Mouse (Mus musculus) thymus, adult 2 months (tissue): Measurements from ENCODE around the gene Mipol1. TPM values are rescaled to one million over a fixed set of nuclear protein-coding genes. Genes with fewer than 3 reads are reported as not detected.

Experiments used
- DNase-seq: peaks from one replicate; pipeline ENCODE4 v3.0.0; 2021
- H3K27ac ChIP-seq: fragments of 200-500 bp; 2 replicates; pipeline ENCODE4 v1.5.1; 2012; ENCODE audit warnings: low read length, control low read depth; ENCODE audit not compliant: control insufficient read depth, insufficient read depth
- H3K27me3 ChIP-seq: fragments of 200-500 bp; 2 replicates; pipeline ENCODE4 v1.6.1; 2012; ENCODE audit warnings: mild to moderate bottlenecking, low read length, moderate library complexity, mixed read lengths; ENCODE audit not compliant: control insufficient read depth, insufficient read depth
- H3K36me3 ChIP-seq: fragments of 200-500 bp; 2 replicates; pipeline ENCODE4 v1.6.1; 2012; ENCODE audit warnings: mild to moderate bottlenecking, low read length, moderate library complexity; ENCODE audit not compliant: control insufficient read depth, insufficient read depth
- H3K4me1 ChIP-seq: fragments of 200-500 bp; replicated peaks from 2 replicates; pipeline ENCODE4 v1.6.1; 2012; ENCODE audit warnings: low read length; ENCODE audit not compliant: control insufficient read depth, insufficient read depth
- H3K4me3 ChIP-seq: fragments of 200-500 bp; 2 replicates; pipeline ENCODE4 v1.5.1; 2012; ENCODE audit warnings: mild to moderate bottlenecking, low read length, control low read depth, moderate library complexity; ENCODE audit not compliant: control insufficient read depth, insufficient read depth
- CTCF ChIP-seq: fragments of 200-500 bp; IDR thresholded peaks from 2 replicates; pipeline ENCODE4 v1.5.1; 2012; ENCODE audit warnings: mild to moderate bottlenecking, control low read depth, low read length, moderate library complexity, borderline replicate concordance; ENCODE audit not compliant: control insufficient read depth, poor library complexity, insufficient read depth; ENCODE audit errors: extremely low read depth
- POLR2A ChIP-seq: fragments of 200-500 bp; IDR thresholded peaks from 2 replicates; pipeline ENCODE4 v1.6.1; 2012; ENCODE audit warnings: mild to moderate bottlenecking, low read length, control low read depth, moderate library complexity; ENCODE audit not compliant: control insufficient read depth, poor library complexity, insufficient read depth; ENCODE audit errors: extremely low read depth
- WGBS: fragments of 180-500 bp; shearing (Covaris S2); methylation state at CpG from one replicate; pipeline ENCODE4 v1.1.7; 2018; 5-methylcytosine and 5-hydroxymethylcytosine counted together
- polyA plus RNA-seq: library from polyadenylated mRNA; depleted of rRNA; stranded (reverse); fragments of >200 nt; gene quantifications from 2 replicates; pipeline ENCODE4 v1.2.3, GENCODE M21; 2012; rRNA removed

Gene Mipol1
- polyA plus RNA-seq, 1 experiment: 1.5 TPM

DNA sequence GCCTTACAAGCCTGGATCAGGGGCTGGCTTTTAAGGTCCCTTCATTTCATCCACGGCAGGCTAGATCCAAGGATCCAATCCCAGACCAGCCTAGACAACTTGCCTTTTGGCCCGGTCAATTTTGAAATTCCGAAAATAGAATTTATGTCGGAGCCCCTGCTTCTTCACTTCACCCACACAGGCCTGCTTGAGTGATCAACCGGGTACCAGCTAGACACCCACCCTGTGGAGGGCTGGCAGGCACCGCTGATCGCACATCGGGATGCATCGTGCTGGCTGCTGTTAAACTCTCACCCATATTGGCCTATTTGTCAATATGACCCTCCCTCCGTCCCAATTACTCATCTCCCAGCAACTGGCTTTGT is 313.4 kb downstream of the Mipol1 start:
- Histone ChIP-seq H3K27me3 (peaks cover 21% of the 10 kb centered on the region), H3K27ac (no peak overlapping the region), H3K4me3 (no peak overlapping the region), H3K36me3 (no peaks in the 10 kb centered on the region), H3K4me1 (peaks cover 5% of the 10 kb centered on the region)
- TF ChIP-seq POLR2A (no peak), CTCF (no peak)
- DNase-seq: no peak
- 11% methylated on average over 10 of the region's 10 CpGs for WGBS

- no peak for DNase-seq
- peaks cover 21% of the 10 kb centered on the region for H3K27me3 ChIP-seq
- no peak overlapping the region for H3K4me3 ChIP-seq
- no peaks in the 10 kb centered on the region for H3K36me3 ChIP-seq
- TF ChIP-seq POLR2A: no peak
- TF ChIP-seq CTCF: no peak
- H3K27ac ChIP-seq: no peak overlapping the region
- peaks cover 5% of the 10 kb centered on the region for H3K4me1 ChIP-seq
- WGBS: 5% methylated on average over 31 of the region's 31 CpGs
These were observed 314.6 kb downstream of the Mipol1 start for GRCm38 (mm10) chr12:57544641-57545370.

- no peak for TF ChIP-seq POLR2A
- no peak for DNase-seq
- Histone ChIP-seq H3K4me3 (no peak overlapping the region), H3K27me3 (peaks cover 26% of the 10 kb centered on the region), H3K27ac (no peak overlapping the region), H3K4me1 (peaks cover 5% of the 10 kb centered on the region), H3K36me3 (no peaks in the 10 kb centered on the region)
- under 1% methylated on average over 101 of the region's 106 CpGs for WGBS
These were observed 315.4 kb downstream of the Mipol1 start for GRCm38 (mm10) chr12:57545371-57546241.

Other genes starting within 250 kb of the Mipol1 start
- gene Slc25a21, start 33.0 kb upstream of the Mipol1 start, polyA plus RNA-seq: 0.03 TPM in 1 of 2 replicates, not detected in the other
- 25.5 and 27.5 TPM in 2 replicates for gene Prps1l3, start within 50 bp of the Mipol1 start, polyA plus RNA-seq